Mouse (Mus musculus) liver, postnatal 0 days (tissue): ENCODE measurements around the gene Dgki. TPM values are rescaled to one million over a fixed set of nuclear protein-coding genes. Genes with fewer than 3 reads are reported as not detected.

ENCODE experiments used
- ATAC-seq: fragments of 200-750 bp; cut with Nextera tagmentation; 2 replicates; pipeline ENCODE4 v1.8.0; 2017; ENCODE audit warnings: mild to moderate bottlenecking, moderate library complexity
- DNase-seq: peaks from one replicate; pipeline ENCODE4 v3.0.0-alpha.2; 2016
- H3K27ac ChIP-seq: fragments of 300-500 bp; sonication (generic); 2 replicates; pipeline ENCODE4 v1.5.1; 2014; ENCODE audit warnings: antibody characterized with exemption, moderate library complexity, mild to moderate bottlenecking, low read depth
- H3K27me3 ChIP-seq: fragments of 300-500 bp; sonication (generic); 2 replicates; pipeline ENCODE4 v1.6.1; 2014; ENCODE audit warnings: low read length, control low read depth, mixed read lengths; ENCODE audit not compliant: insufficient read depth
- H3K36me3 ChIP-seq: fragments of 300-500 bp; sonication (generic); replicated peaks from 2 replicates; pipeline ENCODE4 v1.6.1; 2014; ENCODE audit warnings: mild to moderate bottlenecking, control low read depth, low read length, moderate library complexity, mixed read lengths; ENCODE audit not compliant: insufficient read depth
- H3K4me1 ChIP-seq: fragments of 300-500 bp; sonication (generic); 2 replicates; pipeline ENCODE4 v1.6.1; 2014; ENCODE audit warnings: antibody characterized with exemption, mild to moderate bottlenecking, control low read depth; ENCODE audit not compliant: insufficient read depth
- H3K4me2 ChIP-seq: fragments of 300-500 bp; sonication (generic); 2 replicates; pipeline ENCODE4 v1.6.1; 2014; ENCODE audit warnings: low read depth, mild to moderate bottlenecking, low read length, moderate library complexity, mixed read lengths
- H3K4me3 ChIP-seq: fragments of 300-500 bp; sonication (generic); 2 replicates; pipeline ENCODE4 v1.5.1; 2014; ENCODE audit warnings: low read depth, low read length
- H3K9ac ChIP-seq: fragments of 300-500 bp; sonication (generic); replicated peaks from 2 replicates; pipeline ENCODE4 v1.6.1; 2014; ENCODE audit warnings: mild to moderate bottlenecking, moderate library complexity
- H3K9me3 ChIP-seq: fragments of 300-500 bp; sonication (generic); 2 replicates; pipeline ENCODE4 v1.6.1; 2016; ENCODE audit warnings: mild to moderate bottlenecking, control low read depth, low read length, mixed read lengths
- CTCF ChIP-seq: sonication (generic); IDR thresholded peaks from 2 replicates; pipeline ENCODE4 v1.5.1; 2016; ENCODE audit warnings: antibody characterized with exemption, low read depth
- EP300 ChIP-seq: IDR thresholded peaks from 2 replicates; pipeline ENCODE4 v1.6.1; 2016; ENCODE audit warnings: antibody characterized with exemption, low read depth, mild to moderate bottlenecking
- WGBS: fragments of 180-500 bp; shearing (Covaris S2); extraction: QIAGEN DNeasy Blood & Tissue Kit; methylation state at CpG from one replicate; pipeline ENCODE4 v1.1.7; 2014; ENCODE audit not compliant: insufficient replicate concordance; 5-methylcytosine and 5-hydroxymethylcytosine counted together
- polyA plus RNA-seq: library from polyadenylated mRNA; unstranded; fragments of >200 nt; fragmentation: Nextera tagmentation; extraction: Ambion mirVana; gene quantifications from 2 replicates; pipeline ENCODE4 v1.2.1, GENCODE M21; 2015

Dgki gene
- polyA plus RNA-seq, 1 experiment from 2014 or later, result 0.56 TPM

DNA sequence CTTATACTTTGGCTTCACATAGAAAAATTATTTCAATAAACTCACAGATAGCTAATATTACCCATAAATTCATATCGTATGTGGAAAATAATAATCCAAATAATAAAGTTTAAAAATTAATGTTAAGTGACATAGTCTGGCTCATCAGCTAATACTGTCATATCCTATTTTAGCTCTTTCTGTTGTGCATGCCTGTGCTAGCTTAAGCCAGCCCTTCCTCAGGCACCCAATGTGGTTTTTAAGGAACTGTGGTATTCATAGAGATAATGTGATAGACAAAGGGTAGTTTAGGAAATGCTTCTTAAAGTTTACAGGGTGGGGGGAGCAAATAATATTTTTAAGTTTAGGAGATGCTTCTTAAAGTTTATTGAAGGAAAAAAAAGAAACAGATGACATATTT lies 248.8 kb downstream of the Dgki start:
- no peak for ATAC-seq
- no peak overlapping the region for H3K4me3 ChIP-seq
- H3K36me3 ChIP-seq, result no peaks in the 10 kb centered on the region
- H3K9me3 ChIP-seq, result no peaks in the 10 kb centered on the region
- 87% methylated on average over 1 of the region's 1 CpGs for WGBS
- H3K4me2 ChIP-seq, result no peak overlapping the region
- TF ChIP-seq EP300, result no peak
- no peak for TF ChIP-seq CTCF
- no peak overlapping the region for H3K27ac ChIP-seq
- no peak overlapping the region for H3K9ac ChIP-seq
- no peaks in the 10 kb centered on the region for H3K4me1 ChIP-seq
- H3K27me3 ChIP-seq, result no peaks in the 10 kb centered on the region
- no peak for DNase-seq

DNA sequence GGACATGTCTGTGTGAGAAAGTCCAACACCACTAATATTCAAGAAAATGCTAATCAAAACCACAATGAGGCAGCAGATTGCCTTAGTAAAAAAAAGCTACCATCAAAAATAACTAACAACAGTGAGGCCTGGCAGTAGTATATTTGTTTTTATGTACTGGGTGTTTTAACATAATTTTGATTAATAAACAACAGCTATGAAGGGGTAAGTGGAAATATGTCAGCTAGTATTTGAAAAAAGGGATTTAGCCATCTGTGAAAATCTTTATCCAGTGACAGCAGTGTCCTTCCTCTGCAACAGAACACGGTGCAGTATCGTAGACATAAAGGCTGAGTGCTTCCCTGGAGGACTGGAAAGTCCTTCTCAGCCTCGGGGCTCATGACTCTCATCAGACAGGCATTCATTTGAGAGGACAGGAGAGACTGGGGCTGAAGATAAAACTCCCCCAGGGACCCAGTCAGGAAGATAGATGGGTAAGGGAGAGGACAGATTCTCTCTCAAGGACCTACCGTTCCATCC lies 252.3 kb downstream of the Dgki start:
- no peaks in the 10 kb centered on the region for H3K36me3 ChIP-seq
- H3K27ac ChIP-seq, result no peak overlapping the region
- WGBS, result 65% methylated on average over 4 of the region's 4 CpGs
- no peak for DNase-seq
- no peaks in the 10 kb centered on the region for H3K4me1 ChIP-seq
- no peaks in the 10 kb centered on the region for H3K27me3 ChIP-seq
- TF ChIP-seq CTCF (no peak), EP300 (no peak)
- ATAC-seq, result no peak
- H3K9ac ChIP-seq, result no peak overlapping the region
- no peaks in the 10 kb centered on the region for H3K9me3 ChIP-seq
- H3K4me2 ChIP-seq, result no peak overlapping the region
- no peak overlapping the region for H3K4me3 ChIP-seq

DNA sequence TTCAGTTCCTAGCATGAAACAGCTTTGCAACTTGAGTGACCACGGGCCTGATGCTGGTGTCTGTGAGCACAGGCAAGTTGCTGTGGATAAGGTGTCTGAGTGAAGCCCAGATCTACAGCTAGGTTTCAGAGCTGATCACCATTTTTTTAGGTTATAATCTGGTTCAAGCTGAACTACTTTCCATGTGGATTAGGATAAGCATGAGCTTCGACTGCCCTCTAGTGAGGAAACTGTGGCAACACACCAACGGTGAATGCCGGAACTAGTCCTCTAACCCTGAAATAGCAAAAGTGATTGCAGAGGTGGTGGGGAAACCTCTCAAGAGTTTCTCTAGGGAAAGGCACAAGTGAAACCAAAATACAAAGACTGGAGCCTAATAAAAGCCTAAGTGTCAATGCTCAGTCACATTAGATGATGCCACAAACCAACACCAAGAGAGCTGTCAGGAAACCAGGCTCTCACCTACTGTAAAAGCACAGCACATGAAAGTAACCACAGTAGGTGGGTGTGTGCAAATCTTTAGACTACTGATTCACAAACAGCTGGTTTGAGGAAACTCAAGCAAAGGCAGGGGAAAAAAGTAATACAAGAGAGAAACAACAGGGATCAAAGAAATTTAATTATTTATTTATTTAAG lies 253.7 kb downstream of the Dgki start:
- H3K9me3 ChIP-seq, result no peaks in the 10 kb centered on the region
- 32% methylated on average over 4 of the region's 4 CpGs for WGBS
- H3K4me2 ChIP-seq, result no peak overlapping the region
- no peak overlapping the region for H3K27ac ChIP-seq
- H3K9ac ChIP-seq, result no peak overlapping the region
- DNase-seq (peak; percentile 30), ATAC-seq (no peak)
- no peak overlapping the region for H3K4me3 ChIP-seq
- no peaks in the 10 kb centered on the region for H3K27me3 ChIP-seq
- H3K36me3 ChIP-seq, result no peaks in the 10 kb centered on the region
- no peak for TF ChIP-seq EP300
- peak; percentile 78 for TF ChIP-seq CTCF
- no peaks in the 10 kb centered on the region for H3K4me1 ChIP-seq

DNA sequence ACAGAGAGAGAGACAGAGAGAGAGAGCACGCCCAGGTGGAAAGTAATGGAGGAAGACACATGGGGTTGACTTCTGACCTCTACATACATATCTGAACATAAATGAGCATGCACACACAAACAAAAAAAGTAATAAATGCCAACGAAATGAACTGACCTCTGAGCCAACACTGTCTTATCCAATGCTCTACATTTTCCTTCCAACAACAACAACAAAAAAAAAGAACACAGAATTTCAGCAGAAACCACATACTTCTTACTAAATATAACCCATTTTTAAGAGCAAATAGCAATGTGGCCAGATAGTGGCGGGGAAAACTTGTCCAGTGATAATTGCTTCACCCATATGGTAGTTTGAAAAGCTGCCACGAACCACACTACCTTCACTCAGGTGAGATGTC lies 255.2 kb downstream of the Dgki start:
- TF ChIP-seq CTCF (no peak), EP300 (no peak)
- no peaks in the 10 kb centered on the region for H3K27me3 ChIP-seq
- H3K9me3 ChIP-seq, result no peaks in the 10 kb centered on the region
- no peaks in the 10 kb centered on the region for H3K36me3 ChIP-seq
- DNase-seq (no peak), ATAC-seq (no peak)
- 63% methylated on average over 4 of the region's 4 CpGs for WGBS
- H3K4me3 ChIP-seq, result no peak overlapping the region
- no peak overlapping the region for H3K9ac ChIP-seq
- H3K4me1 ChIP-seq, result no peaks in the 10 kb centered on the region
- H3K4me2 ChIP-seq, result no peak overlapping the region
- H3K27ac ChIP-seq, result no peak overlapping the region

DNA sequence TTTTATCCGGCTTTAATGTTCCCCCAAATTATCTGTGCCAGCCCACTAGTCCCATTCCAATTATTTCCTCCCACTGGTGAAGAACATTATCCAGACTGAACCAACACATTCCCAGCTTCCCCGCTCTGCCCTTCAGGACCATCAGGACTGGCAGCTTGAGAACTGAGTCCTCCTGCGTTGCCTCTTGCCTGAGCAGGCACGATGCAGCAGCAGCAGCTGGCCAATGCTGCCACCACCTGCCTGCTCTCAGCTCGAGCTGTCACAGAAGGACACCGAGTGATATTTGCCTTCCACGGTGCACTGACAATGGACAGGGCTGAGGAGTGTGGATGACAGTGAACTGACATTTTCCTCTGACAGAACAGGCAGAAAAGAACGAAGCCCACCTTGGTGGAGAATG lies 261.5 kb downstream of the Dgki start:
- Histone ChIP-seq H3K9me3 (no peaks in the 10 kb centered on the region), H3K9ac (no peak overlapping the region), H3K4me3 (no peak overlapping the region), H3K36me3 (no peaks in the 10 kb centered on the region), H3K27me3 (no peaks in the 10 kb centered on the region), H3K4me1 (no peaks in the 10 kb centered on the region), H3K4me2 (no peak overlapping the region), H3K27ac (no peak overlapping the region)
- TF ChIP-seq EP300 (no peak), CTCF (peak; percentile 22; the same call in 1 of the 2 replicates)
- DNase-seq (no peak), ATAC-seq (no peak)
- WGBS, result 65% methylated on average over 8 of the region's 8 CpGs

DNA sequence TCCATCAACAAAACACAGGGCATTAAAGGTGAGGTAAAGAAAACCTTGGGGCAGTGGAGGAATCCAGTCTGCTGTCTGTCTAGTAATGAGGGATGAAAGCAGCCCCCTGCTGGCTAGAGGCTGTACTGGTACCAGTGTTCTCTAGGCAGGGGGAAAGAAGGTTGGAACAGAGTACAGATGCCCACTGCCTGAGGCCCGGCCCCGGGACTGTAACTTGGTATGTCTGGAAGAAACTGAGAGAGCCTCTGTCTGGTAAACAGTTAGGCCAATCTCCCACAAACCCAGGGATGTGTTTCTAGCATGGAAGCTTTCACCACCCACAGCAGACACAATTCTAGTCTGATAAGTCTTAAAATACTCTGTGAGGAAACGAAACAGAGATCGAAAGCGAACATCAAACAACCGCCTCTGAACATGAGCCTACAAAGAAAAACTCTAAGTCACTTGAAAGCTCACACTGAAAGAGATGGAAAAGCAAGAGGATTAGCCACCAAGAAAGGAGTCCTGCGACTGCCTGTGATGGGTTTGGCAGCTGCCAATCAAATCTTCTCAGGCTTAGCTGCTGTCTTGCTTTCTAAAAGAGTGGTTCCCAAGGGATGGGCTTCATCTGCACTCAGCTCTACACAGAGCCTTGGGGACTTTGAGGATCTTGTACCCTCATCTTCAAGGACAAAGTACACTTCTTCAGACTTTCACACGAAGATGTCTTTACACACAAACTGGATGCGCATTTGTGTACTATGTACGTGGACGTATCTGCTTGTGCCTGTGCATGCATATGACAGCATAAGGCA lies 262.7 kb downstream of the Dgki start:
- H3K9me3 ChIP-seq, result no peaks in the 10 kb centered on the region
- no peaks in the 10 kb centered on the region for H3K27me3 ChIP-seq
- H3K4me2 ChIP-seq, result no peak overlapping the region
- H3K9ac ChIP-seq, result no peak overlapping the region
- 75% methylated on average over 11 of the region's 11 CpGs for WGBS
- H3K36me3 ChIP-seq, result no peaks in the 10 kb centered on the region
- ATAC-seq, result no peak
- H3K4me3 ChIP-seq, result no peak overlapping the region
- H3K4me1 ChIP-seq, result no peaks in the 10 kb centered on the region
- peak; percentile 37 for DNase-seq
- peak; percentile 63 for TF ChIP-seq CTCF
- TF ChIP-seq EP300, result no peak
- H3K27ac ChIP-seq, result no peak overlapping the region
